In the genomic region with DNA sequence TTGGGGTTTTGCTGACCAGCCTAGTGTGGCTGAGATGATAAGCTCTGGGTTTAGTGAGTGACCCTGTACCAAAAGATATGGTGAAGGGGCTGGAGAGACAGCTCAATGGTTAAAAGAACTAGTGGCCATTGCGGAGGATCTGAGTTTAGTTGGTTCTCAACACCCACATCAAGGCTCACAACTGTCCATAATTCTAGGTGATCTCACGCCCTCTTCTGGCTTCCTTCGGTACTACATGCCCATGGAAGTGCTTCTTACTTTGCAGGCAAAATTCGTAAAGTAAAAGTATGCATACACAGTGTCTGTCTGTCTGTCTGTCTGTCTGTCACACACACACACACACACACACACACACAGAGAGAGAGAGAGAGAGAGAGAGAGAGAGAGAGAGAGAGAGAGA, we compare ENCODE assay signal across 10 mouse cellular contexts. TPM values are rescaled to one million over a fixed set of nuclear protein-coding genes. Genes with fewer than 3 reads are reported as not detected.
DNase-seq lines count a peak whose midpoint lies in the region; ATAC-seq and TF ChIP-seq lines count a peak whose summit lies in the region.
"Had no signal": no experiment of that assay in that cellular context is flagged by ENCODE, and none has a peak within 500 bp of the region (broad histone marks: within the 10 kb centered on the region; RNA-seq: fewer than 3 reads in every experiment).

No protein-coding gene starts in this region.

- no peak for ATAC-seq in CD4-positive, CD25-positive, alpha-beta regulatory T cell, adult 4 months
- ATAC-seq in neural tube, embryonic 15.5 days (ENCODE audit: low FRiP score), result no peak
- no peak for ATAC-seq in limb, embryonic 14.5 days (ENCODE audit: low FRiP score, low read depth)

- WGBS in neural tube, embryonic 15.5 days, result 47% methylated on average over 4 of the region's 4 CpGs
- WGBS in limb, embryonic 14.5 days, result 48% methylated on average over 4 of the region's 4 CpGs

- H3K27me3 ChIP-seq in neural tube, embryonic 15.5 days (replicated peaks), result no peaks in the 10 kb centered on the region
- H3K27me3 ChIP-seq in limb, embryonic 14.5 days (ENCODE audit: control insufficient read depth, insufficient read depth, low read length), result no peaks in the 10 kb centered on the region
- H3K27me3 ChIP-seq: neural tube, embryonic 12.5 days had no signal

- H3K27ac ChIP-seq in neural tube, embryonic 15.5 days (replicated peaks), result no peak overlapping the region
- H3K27ac ChIP-seq in limb, embryonic 14.5 days (replicated peaks; ENCODE audit: low read depth, low read length), result no peak overlapping the region
- H3K27ac ChIP-seq: neural tube, embryonic 12.5 days had no signal

- no peak overlapping the region for H3K4me3 ChIP-seq in neural tube, embryonic 15.5 days (replicated peaks)
- no peak overlapping the region for H3K4me3 ChIP-seq in limb, embryonic 14.5 days (replicated peaks; ENCODE audit: low read length)
- H3K4me3 ChIP-seq: neural tube, embryonic 12.5 days had no signal

- intact Hi-C loops in heart, postnatal 36 days (cut with DNase I), result loop anchor here (1.0 to 2.0 kb wide), 2 partner anchors 32 to 46 kb away; a partner anchor contains a TSS

- DNase-seq in CD4-positive, CD25-positive, alpha-beta regulatory T cell, adult 2 months (ENCODE audit: low read depth, low spot score), result peak; percentile 43
- peak; percentile 54 for DNase-seq in neural tube, embryonic 10.5 days (ENCODE audit: extremely low spot score, low spot score)
- DNase-seq in cerebellum, adult 9-10 months, result peak; percentile 23
- peak; percentile 83 to 87 for DNase-seq in heart, postnatal 36 days
- DNase-seq in limb, embryonic 14.5 days (ENCODE audit: low spot score), result peak; percentile 56
- DNase-seq in right cerebral cortex, postnatal 10 days (ENCODE audit: low spot score in 2 of 2), result peak; percentile 31 to 45

- no peaks in the 10 kb centered on the region for H3K9me3 ChIP-seq in neural tube, embryonic 15.5 days (replicated peaks)
- no peaks in the 10 kb centered on the region for H3K9me3 ChIP-seq in limb, embryonic 14.5 days (ENCODE audit: control insufficient read depth, low read length)
- H3K9me3 ChIP-seq: neural tube, embryonic 12.5 days had no signal

- H3K9ac ChIP-seq in neural tube, embryonic 15.5 days (replicated peaks), result no peak overlapping the region
- H3K9ac ChIP-seq in limb, embryonic 14.5 days (ENCODE audit: low read depth, low read length, severe bottlenecking), result no peak overlapping the region
- H3K9ac ChIP-seq: neural tube, embryonic 12.5 days had no signal

- H3K4me1 ChIP-seq in neural tube, embryonic 15.5 days, result peaks cover 4% of the 10 kb centered on the region
- H3K4me1 ChIP-seq in limb, embryonic 14.5 days (ENCODE audit: control insufficient read depth, insufficient read depth, low read length), result peaks cover 15% of the 10 kb centered on the region

- H3K36me3 ChIP-seq in neural tube, embryonic 15.5 days, result no peaks in the 10 kb centered on the region
- no peaks in the 10 kb centered on the region for H3K36me3 ChIP-seq in limb, embryonic 14.5 days (ENCODE audit: control insufficient read depth, insufficient read depth, low read length)
- H3K36me3 ChIP-seq: neural tube, embryonic 12.5 days had no signal

- no peak overlapping the region for H3K4me2 ChIP-seq in neural tube, embryonic 15.5 days
- no peak overlapping the region for H3K4me2 ChIP-seq in limb, embryonic 14.5 days (replicated peaks; ENCODE audit: low read depth, low read length, severe bottlenecking)
- H3K4me2 ChIP-seq: neural tube, embryonic 12.5 days had no signal

- TF ChIP-seq POLR2A in limb, embryonic 14.5 days (IDR thresholded peaks at IDR 0.05; ENCODE audit: borderline replicate concordance, extremely low read depth, insufficient read depth, insufficient read length), result no peak

RNA-seq across cellular contexts. Expression of a gene that starts 23.4 kb away (rescaled TPM):
- not detected for polyA plus RNA-seq in CD4-positive, CD25-positive, alpha-beta regulatory T cell, adult 4 months (2017; shearing (Covaris generic))
- not detected in 2 replicates for polyA plus RNA-seq in neural tube, embryonic 15.5 days (2015; fragmentation: Nextera tagmentation; extraction: Ambion mirVana)
- not detected for total RNA-seq in heart, postnatal 36 days (2021)
- not detected in 2 replicates for polyA plus RNA-seq in limb, embryonic 14.5 days (2012; rRNA removed)
- not detected in 2 replicates for polyA plus RNA-seq in limb, embryonic 14.5 days (2014; fragmentation: Nextera tagmentation; extraction: Ambion mirVana)
- polyA plus RNA-seq: gonadal fat pad, adult 2 months; neural tube, embryonic 12.5 days had no signal

RNA-seq across cellular contexts. Expression of a gene that starts 45.8 kb away (rescaled TPM):
- 1 to 10 TPM; 2.3 to 5.7 TPM for polyA plus RNA-seq in CD4-positive, CD25-positive, alpha-beta regulatory T cell, adult 4 months (2017; shearing (Covaris generic))
- 5.1 and 8.2 TPM in 2 replicates for polyA plus RNA-seq in neural tube, embryonic 15.5 days (2015; fragmentation: Nextera tagmentation; extraction: Ambion mirVana)
- 10 to 100 TPM; 10.2 to 10.9 TPM for total RNA-seq in heart, postnatal 36 days (2021)
- 15.3 and 16.1 TPM in 2 replicates for polyA plus RNA-seq in limb, embryonic 14.5 days (2012; rRNA removed)
- polyA plus RNA-seq in limb, embryonic 14.5 days (2014; fragmentation: Nextera tagmentation; extraction: Ambion mirVana), result 13.1 and 14.4 TPM in 2 replicates

Comparison
In these comparisons a context has a peak if more than half of its experiments do, and no peak if none do; other contexts are left out.
1. DNase-seq: peak in every context shown above with its lines; median percentile 85 in heart, postnatal 36 days; 56 in limb, embryonic 14.5 days; 54 in neural tube, embryonic 10.5 days; 43 in CD4-positive, CD25-positive, alpha-beta regulatory T cell, adult 2 months; 38 in right cerebral cortex, postnatal 10 days; 23 in cerebellum, adult 9-10 months.